Mouse (Mus musculus) B cell, adult (primary cell): Measurements from ENCODE around the gene Rab3a. TPM values are rescaled to one million over a fixed set of nuclear protein-coding genes. Genes with fewer than 3 reads are reported as not detected.

Experiments
- total RNA-seq: library from RNA; stranded (reverse); gene quantifications from 4 replicates; pipeline ENCODE4 v1.2.4, GENCODE M21; 2023; ENCODE audit not compliant: inconsistent age

Rab3a gene
- total RNA-seq, result 8.1 to 11.7 TPM (median 10.3 TPM) in 4 replicates

GRCm38 (mm10) chr8:70754043-70754870 is at the start of gene Rab3a:
Gene Rab3a, plus strand, starts transcription at chr8:70754679.

GRCm38 (mm10) chr8:70718297-70718696 is 36.2 kb upstream of the Rab3a start, which contains the start of gene Gm3336:
Gene Gm3336, plus strand, starts transcription at chr8:70718543.

GRCm38 (mm10) chr8:70723486-70724210 is 30.8 kb upstream of the Rab3a start, which contains the start of gene Pde4c:
Gene Pde4c, plus strand, starts transcription at chr8:70723720.

GRCm38 (mm10) chr8:70760775-70761406 is 6.4 kb downstream of the Rab3a start, which contains the start of gene Mpv17l2:
Gene Mpv17l2, minus strand, starts transcription at chr8:70760946.

GRCm38 (mm10) chr8:70776496-70777444 is 22.3 kb downstream of the Rab3a start, which contains the start of gene Pik3r2:
Gene Pik3r2, minus strand, starts transcription at chr8:70776713.

GRCm38 (mm10) chr8:70804481-70805206 is 50.2 kb downstream of the Rab3a start, which contains the start of gene Mast3:
Gene Mast3, minus strand, starts transcription at chr8:70805054.

GRCm38 (mm10) chr8:70808239-70808638 is 53.8 kb downstream of the Rab3a start, which contains the start of gene Il12rb1:
Gene Il12rb1, plus strand, starts transcription at chr8:70808449.

Other genes with a start within 250 kb of the Rab3a start
- gene Rex1bd, start 247.9 kb upstream of the Rab3a start, total RNA-seq, result 28.9 to 47.2 TPM (median 37.2 TPM) in 4 replicates
- 2,371 to 2,974 TPM (median 2,811 TPM) in 4 replicates for gene Uba52, start 243.9 kb upstream of the Rab3a start, total RNA-seq
- gene Fkbp8, start 227.0 kb upstream of the Rab3a start, total RNA-seq, result 246 to 268 TPM (median 258 TPM) in 4 replicates
- gene Kxd1, start 226.7 kb upstream of the Rab3a start, total RNA-seq, result 54.8 to 67.2 TPM (median 60.8 TPM) in 4 replicates
- gene Ell, start 215.2 kb upstream of the Rab3a start, total RNA-seq, result 27.0 to 37.0 TPM (median 32.5 TPM) in 4 replicates
- 95.3 to 112 TPM (median 100 TPM) in 4 replicates for gene Isyna1, start 160.3 kb upstream of the Rab3a start, total RNA-seq
- gene Ssbp4, start 145.8 kb upstream of the Rab3a start, total RNA-seq, result 61.1 to 68.9 TPM (median 66.7 TPM) in 4 replicates
- 4.0 to 6.8 TPM (median 5.4 TPM) in 4 replicates for gene Lrrc25, start 138.5 kb upstream of the Rab3a start, total RNA-seq
- gene Gdf15, start 122.2 kb upstream of the Rab3a start, total RNA-seq, result not detected in 4 replicates
- gene Pgpep1, start 94.3 kb upstream of the Rab3a start, total RNA-seq, result 7.3 to 13.8 TPM (median 11.9 TPM) in 4 replicates
- 110 to 142 TPM (median 130 TPM) in 4 replicates for gene Lsm4, start 81.4 kb upstream of the Rab3a start, total RNA-seq
- 2,155 to 2,567 TPM (median 2,406 TPM) in 4 replicates for gene Jund, start 55.7 kb upstream of the Rab3a start, total RNA-seq
- 40.3 to 68.5 TPM (median 46.5 TPM) in 4 replicates for gene Iqcn, start 51.2 kb upstream of the Rab3a start, total RNA-seq
- gene Gm3336, start 36.1 kb upstream of the Rab3a start, total RNA-seq, result 0.87 to 2.4 TPM in 2 of 4 replicates, not detected in the others
- gene Pde4c, start 31.0 kb upstream of the Rab3a start, total RNA-seq, result 2.7 to 6.0 TPM (median 3.9 TPM) in 4 replicates
- gene Mpv17l2, start 6.3 kb downstream of the Rab3a start, total RNA-seq, result 23.5 to 28.2 TPM (median 25.8 TPM) in 4 replicates
- gene Pik3r2, start 22.0 kb downstream of the Rab3a start, total RNA-seq, result 23.1 to 25.4 TPM (median 24.1 TPM) in 4 replicates
- 195 to 225 TPM (median 218 TPM) in 4 replicates for gene Mast3, start 50.4 kb downstream of the Rab3a start, total RNA-seq
- gene Il12rb1, start 53.8 kb downstream of the Rab3a start, total RNA-seq, result 0.70 to 2.7 TPM (median 1.5 TPM) in 4 replicates
- gene Arrdc2, start 85.0 kb downstream of the Rab3a start, total RNA-seq, result 19.3 to 21.0 TPM (median 20.2 TPM) in 4 replicates
- gene Kcnn1, start 108.6 kb downstream of the Rab3a start, total RNA-seq, result 0.15 to 0.18 TPM in 2 of 4 replicates, not detected in the others
- 36.9 to 45.2 TPM (median 43.9 TPM) in 4 replicates for gene Ccdc124, start 119.3 kb downstream of the Rab3a start, total RNA-seq
- not detected in 4 replicates for gene Slc5a5, start 138.1 kb downstream of the Rab3a start, total RNA-seq
- gene Rpl18a, start 142.7 kb downstream of the Rab3a start, total RNA-seq, result 4,077 to 4,166 TPM (median 4,161 TPM) in 4 replicates
- gene Map1s, start 151.3 kb downstream of the Rab3a start, total RNA-seq, result 54.1 to 74.7 TPM (median 67.4 TPM) in 4 replicates